Mouse (Mus musculus): Measurements from ENCODE around the gene Fstl4. TPM values are rescaled to one million over a fixed set of nuclear protein-coding genes. Genes with fewer than 3 reads are reported as not detected.

Gene Fstl4
- polyA plus RNA-seq, 1 experiment: 0.49 TPM

DNA sequence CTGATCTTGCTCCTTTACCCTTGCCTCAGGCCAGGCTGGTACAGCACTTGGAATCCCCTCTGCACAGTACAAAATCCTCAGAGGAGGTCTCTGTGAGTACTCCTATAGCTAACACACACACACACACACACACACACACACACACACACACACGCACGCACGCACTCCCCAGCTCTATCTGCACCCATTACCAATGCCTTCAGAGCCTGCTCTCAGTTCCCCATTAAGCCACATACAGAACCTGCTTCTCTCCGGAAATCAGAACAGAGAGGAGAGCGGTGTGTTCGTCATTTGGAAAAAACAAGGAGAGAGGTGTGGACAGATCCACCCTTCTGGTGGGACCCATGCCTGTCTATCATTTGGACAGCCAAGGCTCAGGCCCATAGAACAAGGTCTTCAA lies 333.4 kb downstream of the Fstl4 start:
- Histone ChIP-seq H3K36me3 (ENCODE audit: control insufficient read depth, insufficient read depth, low read length) (no peaks in the 10 kb centered on the region), H3K4me3 (ENCODE audit: low read depth, low read length) (no peak overlapping the region), H3K4me1 (ENCODE audit: control insufficient read depth, insufficient read depth, insufficient read length, low read length) (peaks cover 3% of the 10 kb centered on the region; the same call in 1 of the 2 replicates), H3K27ac (ENCODE audit: insufficient read depth, low read depth, low read length) (no peak overlapping the region), H3K27me3 (ENCODE audit: control insufficient read depth, insufficient read depth, low read length) (no peaks in the 10 kb centered on the region)
- TF ChIP-seq POLR2A (IDR thresholded peaks at IDR 0.05; ENCODE audit: low read depth, low read length) (no peak), CTCF (IDR thresholded peaks at IDR 0.05; ENCODE audit: extremely low read depth, insufficient read length, insufficient replicate concordance, low read depth, low read length) (no peak)
- 91% methylated on average over 6 of the region's 6 CpGs for WGBS

DNA sequence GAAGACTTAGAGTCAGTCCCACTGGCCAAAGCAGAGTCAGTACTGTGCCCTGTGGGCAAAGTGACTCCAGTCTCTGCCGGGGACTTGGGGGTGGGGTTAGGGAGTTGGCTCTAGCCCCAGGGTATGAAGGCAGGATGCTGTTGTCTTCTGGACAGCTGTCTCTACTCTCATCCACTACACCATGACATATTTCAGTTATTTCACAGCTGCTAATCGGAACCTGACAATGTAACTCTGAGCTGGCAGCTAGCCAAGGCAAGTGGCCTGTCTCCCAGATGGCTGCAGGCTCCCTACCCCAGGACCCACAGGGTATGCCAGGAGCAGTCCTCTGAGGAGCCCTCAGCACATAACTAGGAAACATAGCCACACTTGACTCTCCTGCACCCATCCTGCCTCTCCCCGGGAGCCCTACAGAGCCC lies 334.4 kb downstream of the Fstl4 start:
- Histone ChIP-seq H3K27me3 (ENCODE audit: control insufficient read depth, insufficient read depth, low read length) (no peaks in the 10 kb centered on the region), H3K4me3 (ENCODE audit: low read depth, low read length) (no peak overlapping the region), H3K4me1 (ENCODE audit: control insufficient read depth, insufficient read depth, insufficient read length, low read length) (peaks cover 3% of the 10 kb centered on the region; the same call in 1 of the 2 replicates), H3K36me3 (ENCODE audit: control insufficient read depth, insufficient read depth, low read length) (no peaks in the 10 kb centered on the region), H3K27ac (ENCODE audit: insufficient read depth, low read depth, low read length) (no peak overlapping the region)
- TF ChIP-seq CTCF (IDR thresholded peaks at IDR 0.05; ENCODE audit: extremely low read depth, insufficient read length, insufficient replicate concordance, low read depth, low read length) (no peak), POLR2A (IDR thresholded peaks at IDR 0.05; ENCODE audit: low read depth, low read length) (no peak)
- WGBS: 51% methylated on average over 3 of the region's 3 CpGs

DNA sequence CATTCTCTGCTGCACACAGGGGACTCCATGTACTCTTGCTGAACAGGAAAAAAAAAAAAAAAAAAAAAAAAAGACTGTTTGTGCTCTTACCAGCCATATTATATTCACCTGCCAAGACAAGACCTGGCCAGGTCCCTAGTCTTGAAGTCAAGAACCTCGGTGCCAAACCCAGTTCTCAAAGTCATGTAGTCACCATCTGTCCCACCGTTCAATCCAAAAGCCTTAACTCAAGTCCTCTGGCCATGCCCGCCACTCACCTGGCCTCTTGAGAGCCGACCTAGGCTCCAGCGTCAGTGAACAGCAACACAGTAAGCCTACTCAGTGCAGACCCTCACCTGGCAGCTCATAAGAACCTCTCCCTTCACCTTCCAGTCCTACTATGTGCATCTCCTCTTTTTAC lies 334.9 kb downstream of the Fstl4 start:
- Histone ChIP-seq H3K4me3 (ENCODE audit: low read depth, low read length) (no peak overlapping the region), H3K27me3 (ENCODE audit: control insufficient read depth, insufficient read depth, low read length) (no peaks in the 10 kb centered on the region), H3K4me1 (ENCODE audit: control insufficient read depth, insufficient read depth, insufficient read length, low read length) (peaks cover 3% of the 10 kb centered on the region; the same call in 1 of the 2 replicates), H3K36me3 (ENCODE audit: control insufficient read depth, insufficient read depth, low read length) (no peaks in the 10 kb centered on the region), H3K27ac (ENCODE audit: insufficient read depth, low read depth, low read length) (no peak overlapping the region)
- WGBS: 73% methylated on average over 5 of the region's 5 CpGs
- TF ChIP-seq POLR2A (IDR thresholded peaks at IDR 0.05; ENCODE audit: low read depth, low read length) (no peak), CTCF (IDR thresholded peaks at IDR 0.05; ENCODE audit: extremely low read depth, insufficient read length, insufficient replicate concordance, low read depth, low read length) (no peak)

DNA sequence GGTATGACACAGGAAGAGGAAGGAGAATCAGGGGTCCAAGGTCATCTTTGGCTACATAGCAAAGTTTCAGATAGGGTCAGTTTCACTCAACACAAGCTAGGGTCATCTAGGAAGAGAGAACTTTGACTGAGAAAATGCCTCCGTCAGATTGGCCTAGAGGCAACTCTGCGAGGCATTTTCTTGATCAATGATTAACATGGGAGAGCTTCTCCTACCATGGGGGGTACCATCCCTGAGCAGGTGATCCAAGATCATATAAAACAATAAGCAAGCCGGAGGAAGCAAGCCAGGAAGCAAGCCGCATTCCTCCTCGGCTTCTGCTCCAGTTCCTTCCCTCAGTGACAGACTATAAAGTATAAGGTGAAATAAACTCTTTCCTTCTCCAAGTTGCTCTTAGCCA lies 337.3 kb downstream of the Fstl4 start:
- Histone ChIP-seq H3K36me3 (ENCODE audit: control insufficient read depth, insufficient read depth, low read length) (no peaks in the 10 kb centered on the region), H3K4me3 (ENCODE audit: low read depth, low read length) (no peak overlapping the region), H3K27ac (ENCODE audit: insufficient read depth, low read depth, low read length) (no peak overlapping the region), H3K27me3 (ENCODE audit: control insufficient read depth, insufficient read depth, low read length) (no peaks in the 10 kb centered on the region), H3K4me1 (ENCODE audit: control insufficient read depth, insufficient read depth, insufficient read length, low read length) (peaks cover 3% of the 10 kb centered on the region; the same call in 1 of the 2 replicates)
- TF ChIP-seq CTCF (IDR thresholded peaks at IDR 0.05; ENCODE audit: extremely low read depth, insufficient read length, insufficient replicate concordance, low read depth, low read length) (no peak), POLR2A (IDR thresholded peaks at IDR 0.05; ENCODE audit: low read depth, low read length) (no peak)
- 33% methylated on average over 5 of the region's 5 CpGs for WGBS

DNA sequence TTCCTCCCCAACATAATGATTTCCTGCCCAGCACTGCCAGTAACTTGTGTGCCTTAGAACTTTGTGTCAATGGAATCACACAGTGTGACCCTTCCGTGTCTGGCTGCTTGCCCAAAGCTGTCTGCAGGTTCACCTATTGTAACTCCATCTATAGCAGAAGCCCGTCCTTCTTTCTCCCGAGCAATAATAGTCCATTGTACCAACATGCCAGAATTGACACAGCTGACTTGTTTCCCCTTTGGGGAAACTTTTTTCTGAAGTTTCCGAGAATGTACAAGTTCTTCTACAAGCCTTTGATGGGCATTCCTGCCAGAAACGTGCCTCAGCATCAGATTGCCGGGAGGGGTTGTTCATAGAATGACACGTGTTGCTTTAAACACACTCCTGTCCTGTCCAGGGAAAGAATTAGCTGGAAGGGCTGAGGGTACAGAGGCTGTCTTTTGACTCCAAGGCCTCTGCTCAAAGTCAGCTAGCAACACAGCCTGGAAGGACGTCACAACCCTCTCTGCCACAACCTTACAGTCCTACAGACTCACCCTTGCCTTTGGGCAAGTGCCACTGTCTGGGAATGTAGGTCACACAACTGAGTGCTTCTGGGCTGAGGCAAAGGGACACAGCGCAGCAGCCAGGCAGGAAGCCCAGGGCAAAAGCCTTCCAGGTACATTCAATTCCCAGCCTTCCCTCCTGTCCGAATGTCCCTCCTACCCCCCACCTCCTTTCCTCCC lies 339.3 kb downstream of the Fstl4 start:
- 54% methylated on average over 10 of the region's 10 CpGs for WGBS
- Histone ChIP-seq H3K4me3 (ENCODE audit: low read depth, low read length) (no peak overlapping the region), H3K27ac (ENCODE audit: insufficient read depth, low read depth, low read length) (no peak overlapping the region), H3K36me3 (ENCODE audit: control insufficient read depth, insufficient read depth, low read length) (no peaks in the 10 kb centered on the region), H3K27me3 (ENCODE audit: control insufficient read depth, insufficient read depth, low read length) (no peaks in the 10 kb centered on the region), H3K4me1 (ENCODE audit: control insufficient read depth, insufficient read depth, insufficient read length, low read length) (peaks cover 13% of the 10 kb centered on the region; the same call in 1 of the 2 replicates)
- TF ChIP-seq CTCF (IDR thresholded peaks at IDR 0.05; ENCODE audit: extremely low read depth, insufficient read length, insufficient replicate concordance, low read depth, low read length) (no peak), POLR2A (IDR thresholded peaks at IDR 0.05; ENCODE audit: low read depth, low read length) (no peak)

DNA sequence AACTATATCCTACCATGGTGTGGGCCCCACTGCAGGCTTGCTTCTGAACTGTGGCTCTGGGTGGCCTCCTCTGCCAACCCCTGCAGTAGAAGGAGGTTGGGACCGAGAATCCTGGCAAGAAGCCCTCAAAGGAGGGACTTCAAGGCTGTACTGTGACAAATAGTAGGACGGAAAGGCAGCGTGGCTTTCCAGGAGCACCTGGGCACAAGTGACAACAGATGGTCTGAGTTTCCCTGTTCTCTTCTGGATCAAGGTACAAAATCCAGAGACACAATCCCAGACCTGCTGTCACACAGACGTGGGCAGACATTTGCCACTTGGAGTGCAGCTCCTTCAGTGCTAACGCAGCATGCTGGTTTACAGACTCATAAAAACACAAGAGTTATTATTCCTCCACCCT lies 343.3 kb downstream of the Fstl4 start:
- peaks cover 18% of the 10 kb centered on the region; the same call in 1 of the 2 replicates for H3K4me1 ChIP-seq (ENCODE audit: control insufficient read depth, insufficient read depth, insufficient read length, low read length)
- H3K27me3 ChIP-seq (ENCODE audit: control insufficient read depth, insufficient read depth, low read length): no peaks in the 10 kb centered on the region
- H3K36me3 ChIP-seq (ENCODE audit: control insufficient read depth, insufficient read depth, low read length): no peaks in the 10 kb centered on the region
- no peak for TF ChIP-seq CTCF (IDR thresholded peaks at IDR 0.05; ENCODE audit: extremely low read depth, insufficient read length, insufficient replicate concordance, low read depth, low read length)
- no peak for TF ChIP-seq POLR2A (IDR thresholded peaks at IDR 0.05; ENCODE audit: low read depth, low read length)
- WGBS: 33% methylated on average over 5 of the region's 5 CpGs
- no peak overlapping the region for H3K4me3 ChIP-seq (ENCODE audit: low read depth, low read length)
- H3K27ac ChIP-seq (ENCODE audit: insufficient read depth, low read depth, low read length): peak overlapping the region; percentile 12; the same call in 1 of the 2 replicates

DNA sequence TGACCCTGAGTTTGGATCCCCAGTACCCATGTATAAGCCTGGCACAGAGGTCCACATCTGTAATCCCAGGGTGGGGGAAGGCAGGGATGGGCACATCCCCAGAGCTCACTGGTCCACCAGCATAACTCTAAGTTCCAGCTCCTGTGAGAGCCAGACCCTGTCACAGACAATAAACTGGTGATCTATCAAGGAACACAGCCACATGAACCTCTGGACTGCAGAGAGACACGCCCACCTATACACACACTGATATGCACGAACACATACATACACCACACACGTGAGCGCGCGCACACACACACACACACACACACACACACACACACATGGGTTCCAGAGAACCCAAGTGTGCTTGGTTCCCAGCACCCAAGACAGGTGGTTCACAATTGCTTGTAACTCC lies 344.4 kb downstream of the Fstl4 start:
- Histone ChIP-seq H3K36me3 (ENCODE audit: control insufficient read depth, insufficient read depth, low read length) (no peaks in the 10 kb centered on the region), H3K4me1 (ENCODE audit: control insufficient read depth, insufficient read depth, insufficient read length, low read length) (peaks cover 18% of the 10 kb centered on the region; the same call in 1 of the 2 replicates), H3K27me3 (ENCODE audit: control insufficient read depth, insufficient read depth, low read length) (no peaks in the 10 kb centered on the region), H3K27ac (ENCODE audit: insufficient read depth, low read depth, low read length) (peak overlapping the region; percentile 51; the same call in 1 of the 2 replicates), H3K4me3 (ENCODE audit: low read depth, low read length) (no peak overlapping the region)
- WGBS: 50% methylated on average over 6 of the region's 6 CpGs
- no peak for TF ChIP-seq CTCF (IDR thresholded peaks at IDR 0.05; ENCODE audit: extremely low read depth, insufficient read length, insufficient replicate concordance, low read depth, low read length)
- no peak for TF ChIP-seq POLR2A (IDR thresholded peaks at IDR 0.05; ENCODE audit: low read depth, low read length)
